Mouse (Mus musculus): ENCODE measurements around the gene Gm13305. TPM values are rescaled to one million over a fixed set of nuclear protein-coding genes. Genes with fewer than 3 reads are reported as not detected.
"Not testable (repeated sequence)": the region's sequence is repeated elsewhere in the genome, so short reads cannot be mapped to it uniquely, and the experiment has no call there.

The Gm13305 gene
- total RNA-seq (2021): 1 to 10 TPM; 1.1 to 2.9 TPM
- long read RNA-seq: 0 reads

GRCm38 (mm10) chr4:42168503-42168902 lies at the start of gene Gm13305:
Gm13305 (minus strand) TSS chr4:42168603.
- not testable (repeated sequence) for DNase-seq (ENCODE audit: low spot score in 2 of 2)

GRCm38 (mm10) chr4:42184980-42185372 lies 16.6 kb upstream of the Gm13305 start:
- DNase-seq (ENCODE audit: low spot score in 2 of 2): not testable (repeated sequence)

- DNase-seq (ENCODE audit: low spot score in 2 of 2): not testable (repeated sequence)
Observed at GRCm38 (mm10) chr4:42184324-42184979, 16.0 kb upstream of the Gm13305 start.

- not testable (repeated sequence) for DNase-seq (ENCODE audit: low spot score in 2 of 2)
Observed at GRCm38 (mm10) chr4:42183234-42184197, 15.1 kb upstream of the Gm13305 start.

- not testable (repeated sequence) for DNase-seq (ENCODE audit: low spot score in 2 of 2)
Observed at GRCm38 (mm10) chr4:42178243-42178642, 9.8 kb upstream of the Gm13305 start.

GRCm38 (mm10) chr4:42153136-42153535 lies 15.3 kb downstream of the Gm13305 start, which contains the start of gene Gm13306:
Gm13306 (plus strand) TSS chr4:42153436.
- DNase-seq (ENCODE audit: low spot score in 2 of 2): not testable (repeated sequence)

- not testable (repeated sequence) for DNase-seq (ENCODE audit: low spot score in 2 of 2)
Observed at GRCm38 (mm10) chr4:42114517-42114916, 53.9 kb downstream of the Gm13305 start, which contains the start of gene Gm13304. Gm13304 (plus strand) TSS chr4:42114817.

Other genes starting within 250 kb of the Gm13305 start
- gene Gm20878, start 227.0 kb downstream of the Gm13305 start, total RNA-seq (2021): 10 to 100 TPM; 22.5 to 24.9 TPM
- 1 to 10 TPM; 1.9 to 2.3 TPM for gene Fam205a4, start 202.5 kb downstream of the Gm13305 start, total RNA-seq (2021)
- gene Gm21093, start 133.9 kb downstream of the Gm13305 start, total RNA-seq (2021): 1 to 10 TPM; 2.6 to 7.1 TPM
- gene Gm3893, start 77.4 kb downstream of the Gm13305 start, total RNA-seq (2021): not detected
- gene Gm13304, start 53.8 kb downstream of the Gm13305 start, total RNA-seq (2021): 10 to 100 TPM; 13.7 to 13.9 TPM
- gene Gm13306, start 15.2 kb downstream of the Gm13305 start, total RNA-seq (2021): 10 to 100 TPM in 1 of 2 experiments, 1 to 10 TPM in 1; 8.8 to 16.0 TPM
- 1 to 10 TPM; 4.5 to 5.3 TPM for gene Gm10600, start 72.0 kb upstream of the Gm13305 start, total RNA-seq (2021)
- not detected for gene Ccl21b, start 87.2 kb upstream of the Gm13305 start, total RNA-seq (2021)
- not detected for gene Gm21953, start 125.7 kb upstream of the Gm13305 start, total RNA-seq (2021)
- not detected for gene Fam205a3, start 149.7 kb upstream of the Gm13305 start, total RNA-seq (2021)

Measured in layer of hippocampus, postnatal 10 days (tissue).